Mouse (Mus musculus): ENCODE results near the gene Msrb3. TPM values are rescaled to one million over a fixed set of nuclear protein-coding genes. Genes with fewer than 3 reads are reported as not detected.

Msrb3 gene
- total RNA-seq, 2 experiments from 2014 or later, result 1.0 TPM

- ATAC-seq (replicated peaks; ENCODE audit: poor library complexity), result no peak
Observed at GRCm38 (mm10) chr10:120900096-120900495, 1.2 kb upstream of the Msrb3 start.

- ATAC-seq (replicated peaks; ENCODE audit: poor library complexity), result no peak
Observed at GRCm38 (mm10) chr10:120898357-120898756, 544 bp downstream of the Msrb3 start.

DNA sequence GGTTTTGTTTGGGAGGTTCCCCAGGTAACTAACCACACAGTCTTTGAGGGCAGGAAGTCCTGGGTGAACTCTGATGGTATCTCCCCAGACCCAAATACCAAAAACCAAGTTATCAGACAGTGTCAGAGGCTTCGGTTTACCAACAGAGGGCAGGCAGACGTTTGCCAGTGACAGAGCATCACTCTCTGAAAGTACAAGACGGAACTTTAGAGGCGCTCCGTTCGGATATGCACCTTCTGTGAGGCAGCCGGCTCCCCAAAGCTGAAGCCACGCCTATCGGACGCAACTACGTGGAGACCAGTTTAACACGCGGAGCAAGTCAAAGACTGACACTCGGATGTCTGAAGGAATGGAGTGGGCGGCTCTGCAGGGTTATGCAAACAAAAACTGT, 3.0 kb downstream of the Msrb3 start:
- peak; percentile 85 for ATAC-seq (replicated peaks; ENCODE audit: poor library complexity)

GRCm38 (mm10) chr10:120894978-120895898, 3.7 kb downstream of the Msrb3 start:
- no peak for ATAC-seq (replicated peaks; ENCODE audit: poor library complexity)

GRCm38 (mm10) chr10:120893938-120894337, 5.0 kb downstream of the Msrb3 start:
- ATAC-seq (replicated peaks; ENCODE audit: poor library complexity), result no peak

- ATAC-seq (replicated peaks; ENCODE audit: poor library complexity), result no peak
Observed at GRCm38 (mm10) chr10:120891131-120891530, 7.8 kb downstream of the Msrb3 start.

GRCm38 (mm10) chr10:120890592-120890991, 8.3 kb downstream of the Msrb3 start:
- ATAC-seq (replicated peaks; ENCODE audit: poor library complexity), result no peak

DNA sequence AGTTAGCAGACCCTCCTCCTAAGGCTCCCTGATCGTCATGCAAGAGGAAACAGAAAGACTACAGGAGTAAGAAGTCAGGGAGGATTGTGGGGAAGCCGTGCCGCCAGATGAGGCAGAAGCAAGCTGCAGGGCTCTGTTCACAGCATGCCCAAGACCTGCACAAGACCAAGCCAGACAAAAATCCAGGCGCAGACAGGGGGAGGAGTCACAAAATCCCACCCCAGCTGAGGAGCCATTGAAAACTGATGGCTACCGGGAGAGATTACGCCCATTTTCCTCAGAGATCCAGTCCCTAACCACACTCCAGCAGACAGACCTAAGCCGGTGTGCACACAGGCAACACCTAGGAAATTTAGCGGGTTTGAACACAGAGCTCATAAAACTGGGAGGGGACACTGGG, 10.4 kb downstream of the Msrb3 start:
- no peak for ATAC-seq (replicated peaks; ENCODE audit: poor library complexity)

DNA sequence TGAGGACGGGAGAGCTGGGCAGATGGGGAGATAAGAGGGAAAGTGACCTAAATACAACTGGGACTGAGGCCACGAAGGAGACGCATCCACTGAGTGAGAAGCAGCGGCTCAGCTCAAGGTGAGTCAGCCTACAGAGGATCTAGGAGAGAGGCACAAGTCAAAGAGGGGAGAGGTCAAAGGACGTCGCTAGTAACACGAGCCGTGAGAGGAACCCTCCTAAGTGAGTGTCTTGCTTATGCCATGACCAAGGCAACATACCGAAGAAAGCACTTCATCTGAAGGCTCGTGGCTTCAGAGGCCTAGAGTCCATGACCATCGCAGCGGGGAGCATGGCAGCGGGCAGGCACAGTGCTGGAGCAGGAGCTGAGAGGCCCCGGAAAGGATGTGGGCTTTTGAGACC, 14.7 kb downstream of the Msrb3 start:
- ATAC-seq (replicated peaks; ENCODE audit: poor library complexity), result no peak

DNA sequence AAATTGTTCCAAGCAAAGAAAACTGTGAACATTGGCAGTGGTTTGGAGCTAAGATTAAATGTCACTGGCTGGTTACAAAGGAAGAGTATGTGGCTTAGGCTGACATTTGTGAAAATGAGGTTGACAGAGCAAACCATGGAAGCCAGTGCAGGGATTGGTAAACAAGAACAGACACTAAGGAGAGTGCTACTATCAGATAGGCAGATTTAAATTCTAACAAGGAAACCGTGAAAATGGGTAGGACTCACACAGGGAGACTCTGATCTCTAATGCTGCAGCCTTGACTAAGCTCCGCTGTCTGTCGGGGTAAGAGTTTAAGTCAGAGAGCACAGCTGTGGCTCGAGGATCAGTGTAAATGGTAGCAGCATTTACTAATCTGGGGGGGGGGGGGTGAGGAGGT, 15.2 kb downstream of the Msrb3 start:
- no peak for ATAC-seq (replicated peaks; ENCODE audit: poor library complexity)

DNA sequence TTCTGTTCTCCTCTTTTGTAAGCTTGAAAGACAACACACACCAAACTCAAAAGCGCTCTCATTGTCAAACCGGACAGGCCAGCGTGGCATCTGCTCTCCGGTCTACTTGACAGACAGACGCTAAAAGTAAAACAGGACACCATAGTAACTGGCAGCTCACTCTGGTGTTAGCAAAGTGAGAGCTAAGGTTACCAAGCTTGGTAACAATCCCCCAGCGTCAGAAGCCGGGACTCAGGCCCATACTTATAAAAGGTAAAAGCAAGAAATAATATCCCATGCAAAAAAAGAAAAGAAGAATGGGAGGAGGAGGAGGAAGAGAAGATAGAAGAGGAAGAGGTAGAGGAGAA, 15.9 kb downstream of the Msrb3 start:
- peak; percentile 19 for ATAC-seq (replicated peaks; ENCODE audit: poor library complexity)

DNA sequence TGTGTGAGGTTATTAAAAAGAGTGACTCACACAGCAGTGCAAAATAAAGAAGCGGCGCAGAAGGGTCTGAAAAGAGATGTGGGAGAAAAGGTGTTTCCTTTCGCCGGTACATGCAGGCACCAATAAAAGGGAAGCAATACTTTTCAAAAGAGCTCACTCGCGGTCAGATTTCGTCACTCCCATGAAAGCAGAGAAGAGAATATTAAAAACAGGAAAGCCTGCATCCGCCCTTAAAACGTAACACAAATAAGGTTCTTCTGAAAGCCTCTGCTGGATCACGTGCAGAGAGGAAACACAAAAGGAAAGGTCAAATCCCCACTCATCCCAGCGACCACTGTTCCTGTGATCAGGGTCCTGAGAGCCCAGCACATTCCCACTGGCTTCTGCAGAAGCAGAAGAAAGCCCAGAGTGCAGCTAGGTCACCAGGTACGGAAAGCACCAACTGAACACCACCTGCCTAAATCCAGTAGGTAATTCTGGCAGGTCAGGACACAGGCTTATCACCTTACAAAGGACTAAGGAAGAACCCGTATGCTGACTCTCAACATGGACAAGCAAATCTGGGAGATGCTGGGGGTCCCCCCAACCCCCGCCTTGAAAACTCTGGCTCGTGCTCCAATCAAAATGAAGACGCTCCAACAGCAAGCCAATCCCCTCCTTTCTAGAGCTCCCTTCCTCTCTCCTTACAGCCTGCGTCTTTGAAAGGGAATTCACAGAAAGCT, 16.4 kb downstream of the Msrb3 start:
- ATAC-seq (replicated peaks; ENCODE audit: poor library complexity), result peak; percentile 93

GRCm38 (mm10) chr10:120876549-120877270, 22.2 kb downstream of the Msrb3 start:
- ATAC-seq (replicated peaks; ENCODE audit: poor library complexity), result 0 out of 2 replicates have a peak, but pooled peaks have one; percentile 3

DNA sequence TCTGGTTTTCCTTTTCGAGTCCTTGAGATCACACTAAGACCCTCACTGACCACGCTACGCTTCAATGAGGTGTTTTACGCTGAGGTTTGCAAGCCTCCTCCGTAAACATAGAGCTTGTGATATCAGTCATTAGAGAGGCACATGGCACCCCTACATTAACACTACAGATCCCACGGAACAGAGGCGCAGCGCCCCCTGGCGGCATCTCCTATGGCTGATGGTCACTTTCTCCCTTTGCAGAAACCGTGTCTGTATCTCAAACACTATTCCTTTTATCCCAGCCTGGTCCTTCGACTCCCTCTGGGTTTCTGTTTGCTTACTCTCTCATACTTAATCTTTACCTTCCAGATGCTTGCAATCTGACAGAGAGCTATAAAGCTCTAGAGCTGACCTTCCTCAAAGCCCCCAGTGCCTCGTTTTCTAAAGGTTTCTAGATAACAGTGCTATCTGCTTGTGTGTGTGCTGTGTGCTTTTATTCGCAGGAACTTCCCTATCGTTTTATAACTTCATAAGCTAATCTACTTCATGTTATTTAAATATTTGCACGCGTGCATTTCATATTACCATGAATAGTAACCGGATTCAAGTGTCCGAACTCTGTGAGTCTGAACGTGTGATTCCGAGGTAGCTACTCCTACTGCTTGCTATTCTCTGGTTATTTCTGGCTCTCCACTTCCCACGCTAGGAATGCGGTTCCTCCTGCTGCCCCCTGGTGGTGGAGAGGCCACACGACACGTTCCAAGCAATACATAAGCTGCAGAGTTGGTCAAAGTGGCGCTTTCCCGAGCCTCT, 23.0 kb downstream of the Msrb3 start:
- peak; percentile 92 for ATAC-seq (replicated peaks; ENCODE audit: poor library complexity)

DNA sequence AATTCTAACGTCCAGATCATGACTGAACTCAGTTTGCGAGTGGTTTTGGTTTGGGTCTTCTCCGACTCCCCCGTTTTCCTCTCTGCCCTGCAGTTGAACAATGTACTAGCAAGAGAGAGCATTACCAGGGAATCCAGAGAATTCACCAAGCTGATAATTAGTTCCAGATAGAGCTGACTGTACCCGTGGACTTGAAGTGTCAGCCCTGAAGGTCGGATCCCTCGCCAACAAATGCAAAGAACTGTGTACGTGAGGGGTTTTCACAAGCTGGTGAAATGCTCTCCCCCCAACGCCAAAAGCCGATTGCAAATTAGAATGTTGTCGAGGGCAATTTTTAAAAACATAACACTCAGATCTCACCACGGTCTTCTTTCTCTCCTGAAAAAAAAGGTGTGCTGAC, 24.6 kb downstream of the Msrb3 start:
- ATAC-seq (replicated peaks; ENCODE audit: poor library complexity), result no peak

DNA sequence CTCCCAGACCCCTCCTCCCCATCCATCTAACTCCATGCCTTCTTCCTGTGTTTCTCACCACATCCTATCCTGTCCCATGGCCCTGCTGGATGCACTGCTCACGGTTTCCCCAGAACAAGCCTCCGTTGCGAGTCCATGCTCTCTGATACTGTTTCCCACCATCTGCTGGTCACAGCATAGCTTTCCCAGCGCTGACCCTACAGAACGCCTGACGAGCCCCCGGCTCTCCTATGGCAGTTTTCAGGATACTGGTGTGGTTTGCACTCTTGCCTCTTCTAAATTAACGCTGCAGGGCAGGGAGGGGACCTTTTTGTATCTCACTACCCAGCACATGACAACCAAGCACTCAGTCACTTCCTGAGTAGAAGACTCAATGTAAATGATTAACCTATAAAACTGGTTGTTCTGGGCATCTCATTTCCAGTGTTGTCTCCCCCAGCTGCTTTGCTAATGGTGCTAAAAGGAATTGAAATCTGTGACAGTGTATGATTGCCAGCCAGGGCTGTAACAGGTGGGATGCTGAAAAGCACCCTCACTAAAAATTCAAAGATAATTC, 25.2 kb downstream of the Msrb3 start:
- no peak for ATAC-seq (replicated peaks; ENCODE audit: poor library complexity)

DNA sequence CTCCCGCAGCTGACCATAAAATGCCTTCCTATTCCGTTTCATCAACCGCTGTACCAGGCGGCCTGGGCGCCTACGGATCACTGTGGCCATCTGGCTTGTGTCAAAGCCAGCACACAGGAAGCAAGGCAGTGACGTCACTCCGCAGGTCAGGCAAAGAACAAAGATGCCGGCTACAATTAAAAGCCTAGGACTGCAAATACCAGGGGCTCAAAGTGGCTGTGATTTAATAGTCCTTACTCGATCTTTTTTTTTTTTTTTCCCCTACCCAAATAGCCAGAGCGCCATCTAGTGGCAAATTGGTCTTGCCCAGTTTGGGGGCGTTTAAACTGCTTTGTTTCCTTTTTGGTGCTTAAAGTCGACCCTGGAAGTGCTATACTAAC, 26.4 kb downstream of the Msrb3 start:
- peak; percentile 61 for ATAC-seq (replicated peaks; ENCODE audit: poor library complexity)

GRCm38 (mm10) chr10:120871630-120872482, 27.0 kb downstream of the Msrb3 start:
- no peak for ATAC-seq (replicated peaks; ENCODE audit: poor library complexity)

DNA sequence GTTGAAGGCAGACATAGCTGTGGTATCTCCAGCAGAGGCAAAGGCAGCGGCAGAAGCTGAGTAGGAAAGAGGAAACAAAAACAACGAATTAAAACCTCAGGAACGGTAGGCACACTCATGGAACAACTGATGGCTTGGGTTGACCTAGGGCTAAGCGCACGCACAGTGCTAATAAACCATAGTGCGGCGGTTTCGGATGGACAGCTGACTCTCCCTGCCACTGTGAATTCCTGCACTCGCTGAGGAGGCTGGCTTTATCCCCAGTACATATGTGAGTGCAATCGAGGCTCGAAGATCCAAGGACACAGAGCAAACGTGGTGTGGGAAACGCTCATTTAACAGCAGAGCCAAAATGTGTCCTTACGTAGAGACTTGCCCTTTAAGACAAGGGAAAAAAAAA, 27.8 kb downstream of the Msrb3 start:
- ATAC-seq (replicated peaks; ENCODE audit: poor library complexity), result no peak
